In genomic region chr16:91352084-91352562, GRCm38 (mm10) we compare ENCODE assay signal across 9 mouse cellular contexts. TPM values are rescaled to one million over a fixed set of nuclear protein-coding genes. Genes with fewer than 3 reads are reported as not detected.
DNase-seq lines count a peak whose midpoint lies in the region; ATAC-seq and TF ChIP-seq lines count a peak whose summit lies in the region.
"Had no signal": no experiment of that assay in that cellular context is flagged by ENCODE, and none has a peak within 500 bp of the region (broad histone marks: within the 10 kb centered on the region; RNA-seq: fewer than 3 reads in every experiment).

No protein-coding gene starts in this region.

- no peak for TF ChIP-seq POLR2A in ES-Bruce4 (IDR thresholded peaks at IDR 0.05; ENCODE audit: insufficient read depth, low read length)

- no peaks in the 10 kb centered on the region for H3K36me3 ChIP-seq in ES-Bruce4 (ENCODE audit: control insufficient read depth, insufficient read depth, low read length, poor library complexity, severe bottlenecking)
- H3K36me3 ChIP-seq in embryonic facial prominence, embryonic 11.5 days (replicated peaks; ENCODE audit: control insufficient read depth, insufficient read depth, low read depth, low read length) = no peaks in the 10 kb centered on the region
- no peaks in the 10 kb centered on the region for H3K36me3 ChIP-seq in heart, embryonic 13.5 days

- 7% methylated on average over 7 of the region's 7 CpGs for WGBS in embryonic facial prominence, embryonic 11.5 days
- 8% methylated on average over 7 of the region's 7 CpGs for WGBS in heart, embryonic 13.5 days

- peak; percentile 51 for TF ChIP-seq CTCF in ES-Bruce4 (IDR thresholded peaks at IDR 0.05; ENCODE audit: low read depth, low read length)

- TF ChIP-seq EP300 in ES-Bruce4 (IDR thresholded peaks at IDR 0.05; ENCODE audit: insufficient read depth, low read depth, low read length) = no peak

- no peak overlapping the region for H3K4me2 ChIP-seq in embryonic facial prominence, embryonic 11.5 days (ENCODE audit: low read depth, low read length)
- H3K4me2 ChIP-seq in heart, embryonic 13.5 days = peak overlapping the region; percentile 39

- H3K9me3 ChIP-seq in ES-Bruce4 (replicated peaks; ENCODE audit: control insufficient read depth, insufficient read depth, low read length, poor library complexity, severe bottlenecking) = no peaks in the 10 kb centered on the region
- H3K9me3 ChIP-seq in embryonic facial prominence, embryonic 11.5 days (replicated peaks; ENCODE audit: control insufficient read depth, low read length) = no peaks in the 10 kb centered on the region
- no peaks in the 10 kb centered on the region for H3K9me3 ChIP-seq in heart, embryonic 13.5 days

- no peak overlapping the region for H3K9ac ChIP-seq in ES-Bruce4 (ENCODE audit: low read depth, poor library complexity, severe bottlenecking)
- H3K9ac ChIP-seq in embryonic facial prominence, embryonic 11.5 days (replicated peaks; ENCODE audit: low read length) = no peak overlapping the region
- 0 out of 2 replicates have a peak overlapping the region, but pooled peaks have one; percentile 0 for H3K9ac ChIP-seq in heart, embryonic 13.5 days

- no peak overlapping the region for H3K27ac ChIP-seq in ES-Bruce4 (ENCODE audit: insufficient read depth, low read length)
- no peak overlapping the region for H3K27ac ChIP-seq in embryonic facial prominence, embryonic 11.5 days (replicated peaks; ENCODE audit: low read depth, low read length)
- no peak overlapping the region; the same call in 1 of the 2 replicates for H3K27ac ChIP-seq in heart, embryonic 13.5 days (replicated peaks)

- ATAC-seq in embryonic facial prominence, embryonic 11.5 days (replicated peaks; ENCODE audit: insufficient number of reproducible peaks, low FRiP score, low TSS enrichment, low read depth) = 0 out of 2 replicates have a peak, but pooled peaks have one; percentile 50
- no peak for ATAC-seq in heart, embryonic 13.5 days (ENCODE audit: extremely low read depth, insufficient number of reproducible peaks, low FRiP score, low TSS enrichment)
- ATAC-seq in granulocyte monocyte progenitor cell, adult 5-6 weeks (replicated peaks; ENCODE audit: poor library complexity, severe bottlenecking) = no peak

- H3K4me3 ChIP-seq in ES-Bruce4 (ENCODE audit: low read depth, low read length) = no peak overlapping the region
- no peak overlapping the region for H3K4me3 ChIP-seq in embryonic facial prominence, embryonic 11.5 days (ENCODE audit: low read depth, low read length)
- H3K4me3 ChIP-seq in heart, embryonic 13.5 days = no peak overlapping the region

- no peaks in the 10 kb centered on the region for H3K4me1 ChIP-seq in ES-Bruce4 (ENCODE audit: control insufficient read depth, insufficient read depth, low read length)
- no peaks in the 10 kb centered on the region for H3K4me1 ChIP-seq in embryonic facial prominence, embryonic 11.5 days (ENCODE audit: control insufficient read depth, insufficient read depth, low read length)
- 0 out of 2 replicates have a peak, but pooled peaks cover 5% of the 10 kb centered on the region for H3K4me1 ChIP-seq in heart, embryonic 13.5 days

- H3K27me3 ChIP-seq in ES-Bruce4 (ENCODE audit: control insufficient read depth, insufficient read depth, low read length, poor library complexity, severe bottlenecking) = no peaks in the 10 kb centered on the region
- no peaks in the 10 kb centered on the region for H3K27me3 ChIP-seq in embryonic facial prominence, embryonic 11.5 days (ENCODE audit: control insufficient read depth, insufficient read depth, low read length)
- peaks cover 55% of the 10 kb centered on the region for H3K27me3 ChIP-seq in heart, embryonic 13.5 days (replicated peaks)

- DNase-seq in adrenal gland, postnatal 14 days = peak; percentile 85
- peak; percentile 84 for DNase-seq in embryonic facial prominence, embryonic 11.5 days (ENCODE audit: low spot score)
- DNase-seq in layer of hippocampus, postnatal 10 days (ENCODE audit: low spot score in 2 of 2) = peak; percentile 88 to 90
- DNase-seq in lung, postnatal 14 days = peak; percentile 84
- peak; percentile 78 for DNase-seq in right cerebral cortex, adult 18-20 months

RNA-seq across cellular contexts. Expression of gene Ifnar2, which starts 20.5 kb away (rescaled TPM):
- polyA plus RNA-seq in ES-Bruce4 (2011; ENCODE audit: insufficient read depth, insufficient read length, low read depth, missing spikeins) = 13.4 and 19.6 TPM in 2 replicates
- 83.9 and 86.1 TPM in 2 replicates for total RNA-seq in adrenal gland, postnatal 14 days (2021)
- 36.2 and 36.3 TPM in 2 replicates for polyA plus RNA-seq in embryonic facial prominence, embryonic 11.5 days (2014; fragmentation: Nextera tagmentation; extraction: Ambion mirVana)
- 51.2 and 56.5 TPM in 2 replicates for polyA plus RNA-seq in heart, embryonic 13.5 days (2015; fragmentation: Nextera tagmentation; extraction: Ambion mirVana)
- 10 to 100 TPM; 23.7 to 24.4 TPM for total RNA-seq in layer of hippocampus, postnatal 10 days (2021)
- total RNA-seq in granulocyte monocyte progenitor cell, adult 5-6 weeks (2014; fragmentation: Nextera tagmentation) = 130 and 164 TPM in 2 replicates
- 115 and 139 TPM in 2 replicates for total RNA-seq in granulocyte monocyte progenitor cell, adult 5-6 weeks (2017)

RNA-seq across cellular contexts. Expression of gene Gm21970, which starts 39.4 kb away (rescaled TPM):
- 1.6 TPM in 1 of 2 replicates, not detected in the other for polyA plus RNA-seq in ES-Bruce4 (2011; ENCODE audit: insufficient read depth, insufficient read length, low read depth, missing spikeins)
- 0.59 TPM in 1 of 2 replicates, not detected in the other for total RNA-seq in adrenal gland, postnatal 14 days (2021)
- not detected in 2 replicates for polyA plus RNA-seq in embryonic facial prominence, embryonic 11.5 days (2014; fragmentation: Nextera tagmentation; extraction: Ambion mirVana)
- not detected in 2 replicates for polyA plus RNA-seq in heart, embryonic 13.5 days (2015; fragmentation: Nextera tagmentation; extraction: Ambion mirVana)
- total RNA-seq in layer of hippocampus, postnatal 10 days (2021) = 1 to 10 TPM in 1 of 2 experiments, not detected in 1; 1.1 TPM
- total RNA-seq in granulocyte monocyte progenitor cell, adult 5-6 weeks (2014; fragmentation: Nextera tagmentation) = not detected in 2 replicates
- total RNA-seq in granulocyte monocyte progenitor cell, adult 5-6 weeks (2017) = not detected in 2 replicates
- total RNA-seq: hematopoietic stem cell, adult 5-6 weeks had no signal

RNA-seq across cellular contexts. Expression of gene Il10rb, which starts 53.8 kb away (rescaled TPM):
- polyA plus RNA-seq in ES-Bruce4 (2011; ENCODE audit: insufficient read depth, insufficient read length, low read depth, missing spikeins) = 3.5 and 4.3 TPM in 2 replicates
- 105 and 106 TPM in 2 replicates for total RNA-seq in adrenal gland, postnatal 14 days (2021)
- 9.8 and 9.9 TPM in 2 replicates for polyA plus RNA-seq in embryonic facial prominence, embryonic 11.5 days (2014; fragmentation: Nextera tagmentation; extraction: Ambion mirVana)
- 44.8 and 48.9 TPM in 2 replicates for polyA plus RNA-seq in heart, embryonic 13.5 days (2015; fragmentation: Nextera tagmentation; extraction: Ambion mirVana)
- 1 to 10 TPM; 7.4 to 8.6 TPM for total RNA-seq in layer of hippocampus, postnatal 10 days (2021)
- 36.6 and 48.8 TPM in 2 replicates for total RNA-seq in granulocyte monocyte progenitor cell, adult 5-6 weeks (2014; fragmentation: Nextera tagmentation)
- total RNA-seq in granulocyte monocyte progenitor cell, adult 5-6 weeks (2017) = 41.3 and 45.8 TPM in 2 replicates
